Mouse (Mus musculus) limb, embryonic 10.5 days (tissue): Measurements from ENCODE around the gene Osbpl6. TPM values are rescaled to one million over a fixed set of nuclear protein-coding genes. Genes with fewer than 3 reads are reported as not detected.

Experiments
- DNase-seq: peaks from one replicate; pipeline ENCODE4 v3.0.0-alpha.2; 2017; ENCODE audit warnings: low spot score
- H3K27ac ChIP-seq: fragments of 300-500 bp; sonication (generic); 2 replicates; pipeline ENCODE4 v1.5.1; 2016; ENCODE audit warnings: mild to moderate bottlenecking
- H3K27me3 ChIP-seq: fragments of 300-500 bp; sonication (generic); 2 replicates; pipeline ENCODE4 v1.6.1; 2016; ENCODE audit warnings: low read depth, mild to moderate bottlenecking; ENCODE audit not compliant: poor library complexity, severe bottlenecking
- H3K36me3 ChIP-seq: fragments of 300-500 bp; sonication (generic); 2 replicates; pipeline ENCODE4 v1.6.1; 2016; ENCODE audit warnings: mild to moderate bottlenecking, moderate library complexity
- H3K4me1 ChIP-seq: fragments of 300-500 bp; sonication (generic); 2 replicates; pipeline ENCODE4 v1.6.1; 2016
- H3K4me3 ChIP-seq: fragments of 300-500 bp; sonication (generic); 2 replicates; pipeline ENCODE4 v1.5.1; 2016; ENCODE audit warnings: mild to moderate bottlenecking, moderate library complexity
- H3K9me3 ChIP-seq: fragments of 300-500 bp; sonication (generic); replicated peaks from 2 replicates; pipeline ENCODE4 v1.6.1; 2016; ENCODE audit warnings: mild to moderate bottlenecking
- WGBS: fragments of 180-500 bp; shearing (Covaris S2); methylation state at CpG from one replicate; pipeline ENCODE4 v1.1.7; 2016; 5-methylcytosine and 5-hydroxymethylcytosine counted together
- polyA plus RNA-seq: library from polyadenylated mRNA; unstranded; fragments of >200 nt; fragmentation: Nextera tagmentation; extraction: Ambion mirVana; gene quantifications from 2 replicates; pipeline ENCODE4 v1.2.1, GENCODE M21; 2016

Osbpl6 gene
- polyA plus RNA-seq: 19.2 and 19.3 TPM in 2 replicates

GRCm38 (mm10) chr2:76406151-76406936, at the start of gene Osbpl6:
Osbpl6 (plus strand) TSS chr2:76406508.
- Histone ChIP-seq H3K27me3 (peaks cover 28% of the 10 kb centered on the region), H3K4me3 (peak within 1 kb of the TSS; percentile 96), H3K27ac (peak within 1 kb of the TSS; percentile 90), H3K36me3 (no peaks in the 10 kb centered on the region), H3K9me3 (no peaks in the 10 kb centered on the region), H3K4me1 (peaks cover 20% of the 10 kb centered on the region)
- under 1% methylated on average over 79 of the region's 89 CpGs for WGBS
- peak; percentile 85 for DNase-seq

GRCm38 (mm10) chr2:76360226-76360625, 46.1 kb upstream of the Osbpl6 start, which contains the start of gene Cyct:
Cyct (minus strand) TSS chr2:76360450.
- Histone ChIP-seq H3K4me3 (no peak within 1 kb of the TSS), H3K9me3 (no peaks in the 10 kb centered on the region), H3K27ac (no peak within 1 kb of the TSS), H3K27me3 (no peaks in the 10 kb centered on the region), H3K4me1 (no peaks in the 10 kb centered on the region), H3K36me3 (no peaks in the 10 kb centered on the region)
- no peak for DNase-seq
- 89% methylated on average over 11 of the region's 11 CpGs for WGBS

GRCm38 (mm10) chr2:76362111-76362510, 44.2 kb upstream of the Osbpl6 start:
- Histone ChIP-seq H3K4me3 (no peak overlapping the region), H3K36me3 (no peaks in the 10 kb centered on the region), H3K9me3 (no peaks in the 10 kb centered on the region), H3K27me3 (no peaks in the 10 kb centered on the region), H3K27ac (no peak overlapping the region), H3K4me1 (no peaks in the 10 kb centered on the region)
- peak; percentile 52 for DNase-seq
- 42% methylated on average over 2 of the region's 2 CpGs for WGBS

GRCm38 (mm10) chr2:76365811-76366210, 40.5 kb upstream of the Osbpl6 start:
- no peak overlapping the region for H3K27ac ChIP-seq
- 70% methylated on average over 4 of the region's 4 CpGs for WGBS
- H3K9me3 ChIP-seq: no peaks in the 10 kb centered on the region
- H3K27me3 ChIP-seq: no peaks in the 10 kb centered on the region
- H3K4me3 ChIP-seq: no peak overlapping the region
- no peaks in the 10 kb centered on the region for H3K36me3 ChIP-seq
- peaks cover 5% of the 10 kb centered on the region for H3K4me1 ChIP-seq
- no peak for DNase-seq

GRCm38 (mm10) chr2:76367188-76367922, 39.0 kb upstream of the Osbpl6 start:
- H3K36me3 ChIP-seq: peaks cover 8% of the 10 kb centered on the region
- H3K9me3 ChIP-seq: no peaks in the 10 kb centered on the region
- 22% methylated on average over 9 of the region's 9 CpGs for WGBS
- peak; percentile 81 for DNase-seq
- peaks cover 10% of the 10 kb centered on the region for H3K4me1 ChIP-seq
- no peaks in the 10 kb centered on the region for H3K27me3 ChIP-seq
- H3K4me3 ChIP-seq: no peak overlapping the region
- H3K27ac ChIP-seq: no peak overlapping the region

GRCm38 (mm10) chr2:76368861-76369660, 37.2 kb upstream of the Osbpl6 start:
- no peak for DNase-seq
- Histone ChIP-seq H3K27me3 (no peaks in the 10 kb centered on the region), H3K4me1 (peaks cover 10% of the 10 kb centered on the region), H3K36me3 (peaks cover 24% of the 10 kb centered on the region), H3K27ac (no peak overlapping the region), H3K9me3 (no peaks in the 10 kb centered on the region), H3K4me3 (no peak overlapping the region)
- 76% methylated on average over 13 of the region's 13 CpGs for WGBS

- Histone ChIP-seq H3K36me3 (peaks cover 31% of the 10 kb centered on the region), H3K4me3 (peak within 1 kb of the TSS; percentile 97), H3K27me3 (no peaks in the 10 kb centered on the region), H3K27ac (peak within 1 kb of the TSS; percentile 88), H3K4me1 (peaks cover 10% of the 10 kb centered on the region), H3K9me3 (no peaks in the 10 kb centered on the region)
- under 1% methylated on average over 61 of the region's 61 CpGs for WGBS
- DNase-seq: peak; percentile 91
These were observed 36.3 kb upstream of the Osbpl6 start, which contains the start of gene Rbm45 for GRCm38 (mm10) chr2:76369821-76370655. Rbm45 (plus strand) TSS chr2:76369984.

- DNase-seq: no peak
- peaks cover 37% of the 10 kb centered on the region for H3K36me3 ChIP-seq
- H3K4me3 ChIP-seq: peak overlapping the region; percentile 97
- H3K4me1 ChIP-seq: peaks cover 10% of the 10 kb centered on the region
- H3K27ac ChIP-seq: peak overlapping the region; percentile 88
- no peaks in the 10 kb centered on the region for H3K9me3 ChIP-seq
- H3K27me3 ChIP-seq: no peaks in the 10 kb centered on the region
- WGBS: 6% methylated on average over 7 of the region's 7 CpGs
These were observed 35.7 kb upstream of the Osbpl6 start for GRCm38 (mm10) chr2:76370656-76370922.

GRCm38 (mm10) chr2:76372244-76372643, 34.1 kb upstream of the Osbpl6 start:
- WGBS: 87% methylated on average over 4 of the region's 4 CpGs
- no peak for DNase-seq
- H3K27me3 ChIP-seq: no peaks in the 10 kb centered on the region
- peaks cover 50% of the 10 kb centered on the region for H3K36me3 ChIP-seq
- peaks cover 10% of the 10 kb centered on the region for H3K4me1 ChIP-seq
- H3K27ac ChIP-seq: no peak overlapping the region
- no peaks in the 10 kb centered on the region for H3K9me3 ChIP-seq
- no peak overlapping the region for H3K4me3 ChIP-seq

GRCm38 (mm10) chr2:76374544-76375206, 31.6 kb upstream of the Osbpl6 start:
- 92% methylated on average over 6 of the region's 6 CpGs for WGBS

GRCm38 (mm10) chr2:76378646-76379045, 27.7 kb upstream of the Osbpl6 start:
- 95% methylated on average over 19 of the region's 19 CpGs for WGBS
- no peaks in the 10 kb centered on the region for H3K27me3 ChIP-seq
- DNase-seq: no peak
- peaks cover 91% of the 10 kb centered on the region for H3K36me3 ChIP-seq
- no peak overlapping the region for H3K27ac ChIP-seq
- no peak overlapping the region for H3K4me3 ChIP-seq
- H3K9me3 ChIP-seq: no peaks in the 10 kb centered on the region
- no peaks in the 10 kb centered on the region for H3K4me1 ChIP-seq

More at GRCm38 (mm10) chr2:76374544-76375206, 31.6 kb upstream of the Osbpl6 start:
- Histone ChIP-seq H3K4me3 (no peak overlapping the region), H3K4me1 (peaks cover 10% of the 10 kb centered on the region), H3K36me3 (peaks cover 74% of the 10 kb centered on the region), H3K9me3 (no peaks in the 10 kb centered on the region), H3K27me3 (no peaks in the 10 kb centered on the region), H3K27ac (no peak overlapping the region)
- no peak for DNase-seq

GRCm38 (mm10) chr2:76386531-76386930, 19.8 kb upstream of the Osbpl6 start:
- no peak overlapping the region for H3K27ac ChIP-seq
- no peak overlapping the region for H3K4me3 ChIP-seq
- no peaks in the 10 kb centered on the region for H3K9me3 ChIP-seq
- peaks cover 60% of the 10 kb centered on the region for H3K36me3 ChIP-seq
- no peaks in the 10 kb centered on the region for H3K4me1 ChIP-seq
- DNase-seq: no peak
- H3K27me3 ChIP-seq: no peaks in the 10 kb centered on the region
